Mouse (Mus musculus) gastrocnemius, adult 18-20 months (tissue): ENCODE data around the gene 9530068E07Rik. TPM values are rescaled to one million over a fixed set of nuclear protein-coding genes. Genes with fewer than 3 reads are reported as not detected.
A peak's percentile ranks its signal among the peaks of the same experiment; 100 is the strongest.
"Not testable (repeated sequence)": the region's sequence is repeated elsewhere in the genome, so short reads cannot be mapped to it uniquely, and the experiment has no call there.

Experiments used
- DNase-seq: peaks from one replicate; pipeline ENCODE4 v3.0.0; 2021; ENCODE audit warnings: low spot score
- total RNA-seq, 2 experiments: library from RNA; stranded (reverse); gene quantifications; 2 replicates each; pipeline ENCODE4 v1.2.3; 2021

The 9530068E07Rik gene
- total RNA-seq, 2 experiments from 2014 or later = 41.5 to 45.8 TPM

- DNase-seq = peak; percentile 74
Measured at GRCm38 (mm10) chr11:52370538-52370937, 25.7 kb upstream of the 9530068E07Rik start.

GRCm38 (mm10) chr11:52373841-52374240 lies 22.4 kb upstream of the 9530068E07Rik start:
- no peak for DNase-seq

DNA sequence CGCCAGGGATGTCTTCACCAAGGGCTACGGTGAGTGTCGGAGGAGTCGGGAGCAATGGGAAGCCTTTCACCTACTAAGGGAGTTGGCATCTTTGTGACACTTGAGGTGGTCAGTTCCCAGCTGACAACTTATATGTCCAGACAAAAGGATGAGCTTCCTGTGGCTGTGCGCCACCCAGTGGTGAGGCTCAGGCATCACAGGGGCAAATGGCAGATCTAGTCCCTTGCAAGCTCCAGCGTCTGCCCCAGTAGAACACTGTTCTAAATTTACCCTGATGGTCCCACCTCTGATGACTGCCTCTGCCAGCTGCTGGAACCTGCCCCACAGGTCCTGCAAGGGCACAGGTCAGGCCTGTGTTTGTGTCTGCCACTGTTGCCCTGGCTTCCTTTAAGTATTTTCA lies 21.9 kb upstream of the 9530068E07Rik start:
- peak; percentile 86 for DNase-seq

DNA sequence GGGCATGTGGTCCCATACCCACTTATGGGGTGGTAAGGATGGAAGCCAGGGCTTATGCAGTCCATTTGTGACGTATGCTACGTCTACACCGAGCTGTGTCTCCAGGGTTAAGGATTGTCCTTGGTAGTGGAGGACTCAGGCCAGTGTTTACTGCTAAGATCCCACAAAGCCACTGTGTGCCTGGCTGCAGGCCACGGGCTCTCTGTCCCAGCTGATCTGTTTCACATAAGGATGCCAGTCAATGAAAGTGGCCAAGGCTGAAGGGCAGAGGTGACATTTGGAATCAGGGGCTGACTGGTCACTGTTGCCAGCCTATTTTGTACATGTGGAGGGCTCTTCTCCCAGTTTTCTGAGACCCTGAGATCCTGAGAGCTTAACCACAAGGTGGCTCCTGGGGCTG lies 18.6 kb upstream of the 9530068E07Rik start:
- DNase-seq = peak; percentile 74

- DNase-seq = no peak
Measured at GRCm38 (mm10) chr11:52379241-52379640, 17.0 kb upstream of the 9530068E07Rik start.

DNA sequence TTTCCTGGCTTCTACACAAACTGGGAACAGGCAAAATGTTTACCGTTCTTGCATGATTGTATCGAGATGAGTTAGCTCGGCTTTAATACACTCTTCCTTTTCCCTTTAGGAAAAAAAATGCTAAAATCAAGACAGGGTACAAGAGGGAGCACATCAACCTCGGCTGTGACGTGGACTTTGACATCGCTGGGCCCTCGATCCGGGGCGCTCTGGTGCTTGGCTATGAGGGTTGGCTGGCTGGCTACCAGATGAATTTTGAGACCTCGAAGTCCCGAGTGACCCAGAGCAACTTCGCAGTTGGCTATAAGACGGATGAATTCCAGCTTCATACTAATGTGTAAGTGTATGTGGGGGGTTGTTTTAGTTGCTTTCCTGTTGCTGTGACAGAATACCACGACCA lies 12.5 kb upstream of the 9530068E07Rik start:
- no peak for DNase-seq

GRCm38 (mm10) chr11:52384667-52385066 lies 11.6 kb upstream of the 9530068E07Rik start:
- DNase-seq = no peak

DNA sequence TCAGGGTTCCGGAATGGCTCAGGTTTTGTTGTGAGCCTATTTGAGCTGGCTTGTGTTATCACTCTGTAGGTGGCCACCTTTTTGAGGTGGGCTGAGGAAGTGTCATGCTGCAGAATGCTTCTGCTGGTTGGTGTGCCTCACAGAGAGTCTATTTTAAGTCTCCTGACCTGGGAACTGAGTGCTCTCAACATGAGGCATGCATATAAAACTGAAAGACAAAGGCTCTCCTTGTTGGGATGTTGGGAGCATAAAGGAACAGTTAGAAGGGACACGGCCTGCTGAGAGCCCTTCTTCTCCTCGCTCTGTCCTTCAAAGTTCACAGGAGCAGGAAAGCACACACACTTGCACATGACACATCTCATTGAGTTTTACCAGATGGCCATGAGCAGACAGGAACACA lies 9.3 kb upstream of the 9530068E07Rik start:
- DNase-seq = no peak

DNA sequence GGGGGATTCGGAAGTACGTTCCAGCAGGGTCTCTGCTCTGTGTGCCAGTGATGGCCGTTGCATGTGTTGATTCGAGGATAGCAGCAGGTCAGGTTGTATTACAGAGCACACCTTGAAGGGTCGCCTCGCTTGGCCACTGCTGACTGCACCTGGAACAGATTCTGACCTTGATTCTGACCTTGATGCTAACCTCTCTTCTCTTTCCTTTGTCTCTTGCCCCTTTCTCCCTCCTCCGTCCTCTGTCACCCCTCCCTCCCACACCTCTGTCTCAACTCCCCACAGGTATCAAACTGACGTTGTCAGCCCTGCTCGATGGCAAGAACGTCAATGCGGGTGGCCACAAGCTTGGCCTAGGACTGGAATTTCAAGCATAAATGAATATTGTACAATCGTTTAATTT lies 8.1 kb upstream of the 9530068E07Rik start:
- no peak for DNase-seq

- DNase-seq = not testable (repeated sequence)
Measured at GRCm38 (mm10) chr11:52388979-52389378, 7.2 kb upstream of the 9530068E07Rik start.

- DNase-seq = no peak
Measured at GRCm38 (mm10) chr11:52389933-52390332, 6.3 kb upstream of the 9530068E07Rik start.

DNA sequence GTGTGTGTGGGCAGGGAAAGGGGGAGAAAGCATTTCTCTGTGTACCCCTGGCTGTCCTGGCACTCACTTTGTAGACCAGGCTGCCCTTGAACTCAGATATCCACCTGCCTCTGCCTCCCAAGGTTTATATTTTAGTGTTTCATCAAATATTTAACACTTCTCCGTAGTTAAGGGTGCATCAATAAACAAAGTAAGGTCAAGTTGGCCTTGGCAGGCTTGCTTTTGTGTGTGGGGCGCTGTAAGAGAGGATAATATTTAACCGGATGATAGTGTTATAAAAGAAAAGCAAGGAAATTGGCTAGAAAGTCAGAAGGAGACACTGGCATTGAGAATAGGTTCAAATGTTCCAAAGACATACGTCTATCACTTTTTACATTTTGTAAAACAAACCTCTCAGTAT lies 1.7 kb upstream of the 9530068E07Rik start:
- DNase-seq = no peak

DNA sequence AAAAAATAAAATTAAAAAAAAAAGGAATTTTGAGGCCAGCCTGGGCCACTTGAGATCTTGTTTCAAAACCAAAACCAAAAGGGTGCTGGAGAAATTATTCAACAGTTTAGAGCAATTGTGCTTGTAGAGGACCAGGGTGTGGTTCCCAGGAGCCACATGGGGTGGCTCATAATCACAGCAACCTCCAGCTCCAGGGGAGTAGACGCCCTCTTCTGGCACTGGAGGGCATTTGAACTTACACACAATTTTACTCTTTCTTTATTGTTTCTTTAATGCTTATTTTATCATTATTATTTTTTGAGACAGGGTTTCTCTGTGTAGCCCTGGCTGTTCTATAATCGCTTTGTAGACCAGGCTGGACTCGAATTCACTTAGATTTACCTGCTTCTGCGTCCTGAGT lies 885 bp upstream of the 9530068E07Rik start:
- no peak for DNase-seq

- DNase-seq = no peak
Measured at GRCm38 (mm10) chr11:52396597-52397188, 465 bp downstream of the 9530068E07Rik start.

- no peak for DNase-seq
Measured at GRCm38 (mm10) chr11:52397385-52397987, 1.3 kb downstream of the 9530068E07Rik start.

- no peak for DNase-seq
Measured at GRCm38 (mm10) chr11:52401476-52401875, 5.2 kb downstream of the 9530068E07Rik start.

GRCm38 (mm10) chr11:52402566-52402965 lies 6.3 kb downstream of the 9530068E07Rik start:
- no peak for DNase-seq

DNA sequence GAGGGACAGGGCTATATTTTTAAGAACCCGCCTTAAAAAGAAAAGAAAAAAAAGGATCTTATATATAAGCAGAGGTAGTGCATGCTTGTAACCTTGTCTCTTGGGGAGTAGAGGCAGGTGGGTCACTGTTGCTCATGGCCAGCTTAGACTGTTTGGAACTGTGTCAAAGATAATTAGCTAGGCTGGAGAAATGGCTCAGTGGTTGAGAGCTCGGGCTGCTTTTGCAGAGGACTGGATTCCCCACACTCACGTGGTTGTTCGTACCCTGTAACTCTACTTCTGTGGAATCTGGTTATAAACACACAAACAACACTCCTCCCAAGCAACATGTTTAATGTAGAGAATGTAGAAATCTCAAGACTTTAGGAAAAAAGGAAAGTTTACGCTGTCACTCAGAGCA lies 8.0 kb downstream of the 9530068E07Rik start:
- DNase-seq = no peak

GRCm38 (mm10) chr11:52405196-52405688 lies 9.0 kb downstream of the 9530068E07Rik start:
- DNase-seq = no peak

DNA sequence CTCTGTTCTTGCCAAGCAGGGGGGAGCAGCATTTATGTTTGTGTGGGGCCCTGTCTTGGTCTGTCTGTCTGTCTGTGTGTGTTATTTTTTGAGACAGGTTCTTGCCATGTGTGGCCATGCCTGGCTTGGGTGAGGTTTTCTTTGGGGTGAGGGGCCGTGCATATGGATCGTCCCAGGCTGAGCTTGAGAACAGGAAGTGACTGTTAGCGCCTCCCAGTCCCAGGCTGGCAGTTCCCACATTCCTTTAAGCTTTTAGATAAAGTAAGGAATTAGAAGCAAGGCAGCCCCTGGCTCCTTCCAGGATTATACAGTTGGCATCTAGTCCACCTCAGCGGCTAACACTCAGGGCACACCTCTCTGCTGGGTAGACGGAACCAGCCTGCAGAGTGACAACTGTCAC lies 13.1 kb downstream of the 9530068E07Rik start:
- no peak for DNase-seq

GRCm38 (mm10) chr11:52418358-52418757 lies 22.1 kb downstream of the 9530068E07Rik start:
- no peak for DNase-seq

DNA sequence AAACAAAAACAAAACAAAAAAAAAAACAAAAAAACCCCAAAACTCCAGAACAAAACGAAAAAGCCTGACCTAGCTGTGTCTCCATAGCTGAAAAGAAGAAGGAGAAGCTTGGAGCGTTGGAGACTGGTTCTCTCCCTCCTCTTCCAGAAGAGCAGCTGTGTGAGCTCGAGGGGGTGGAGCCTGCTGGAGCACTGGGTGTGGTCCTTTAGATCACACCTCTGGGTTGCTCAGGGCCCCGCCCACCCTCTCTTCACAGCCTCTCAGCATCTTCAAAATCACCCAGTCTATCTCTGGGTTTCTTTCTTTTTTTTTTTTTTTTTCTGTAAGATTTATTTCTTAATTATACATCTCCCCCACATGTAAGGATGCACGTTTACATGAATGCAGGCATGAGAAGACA lies 23.0 kb downstream of the 9530068E07Rik start:
- no peak for DNase-seq

GRCm38 (mm10) chr11:52419861-52420260 lies 23.6 kb downstream of the 9530068E07Rik start:
- no peak for DNase-seq
